Mouse (Mus musculus): Measurements from ENCODE around the gene Mpl. TPM values are rescaled to one million over a fixed set of nuclear protein-coding genes. Genes with fewer than 3 reads are reported as not detected.

Mpl gene
- polyA plus RNA-seq, 1 experiment: not detected

GRCm38 (mm10) chr4:118416329-118416728, 41.0 kb downstream of the Mpl start:
- H3K27ac ChIP-seq (ENCODE audit: insufficient read depth, low read depth, low read length): no peak overlapping the region
- TF ChIP-seq CTCF (IDR thresholded peaks at IDR 0.05; ENCODE audit: insufficient read depth, low read depth, low read length) (no peak), POLR2A (IDR thresholded peaks at IDR 0.05; ENCODE audit: insufficient read depth, low read depth, low read length) (no peak)
- 84% methylated on average over 5 of the region's 5 CpGs for WGBS
- no peaks in the 10 kb centered on the region for H3K4me1 ChIP-seq (ENCODE audit: control insufficient read depth, insufficient read depth, low read length)
- H3K4me3 ChIP-seq (ENCODE audit: insufficient read depth, low read depth, low read length): no peak overlapping the region

- Histone ChIP-seq H3K27ac (ENCODE audit: insufficient read depth, low read depth, low read length) (no peak overlapping the region), H3K4me1 (ENCODE audit: control insufficient read depth, insufficient read depth, low read length) (no peaks in the 10 kb centered on the region), H3K4me3 (ENCODE audit: insufficient read depth, low read depth, low read length) (no peak overlapping the region)
- WGBS: 56% methylated on average over 2 of the region's 2 CpGs
- TF ChIP-seq POLR2A (IDR thresholded peaks at IDR 0.05; ENCODE audit: insufficient read depth, low read depth, low read length) (no peak), CTCF (IDR thresholded peaks at IDR 0.05; ENCODE audit: insufficient read depth, low read depth, low read length) (no peak)
These were observed 41.5 kb downstream of the Mpl start for GRCm38 (mm10) chr4:118415779-118416178.

GRCm38 (mm10) chr4:118413553-118413952, 43.8 kb downstream of the Mpl start:
- WGBS: 96% methylated on average over 5 of the region's 5 CpGs
- Histone ChIP-seq H3K27ac (ENCODE audit: insufficient read depth, low read depth, low read length) (no peak overlapping the region), H3K4me1 (ENCODE audit: control insufficient read depth, insufficient read depth, low read length) (no peaks in the 10 kb centered on the region), H3K4me3 (ENCODE audit: insufficient read depth, low read depth, low read length) (no peak overlapping the region)
- TF ChIP-seq POLR2A (IDR thresholded peaks at IDR 0.05; ENCODE audit: insufficient read depth, low read depth, low read length) (no peak), CTCF (IDR thresholded peaks at IDR 0.05; ENCODE audit: insufficient read depth, low read depth, low read length) (no peak)

- no peak overlapping the region for H3K27ac ChIP-seq (ENCODE audit: insufficient read depth, low read depth, low read length)
- no peak overlapping the region for H3K4me3 ChIP-seq (ENCODE audit: insufficient read depth, low read depth, low read length)
- no peaks in the 10 kb centered on the region for H3K4me1 ChIP-seq (ENCODE audit: control insufficient read depth, insufficient read depth, low read length)
- TF ChIP-seq CTCF (IDR thresholded peaks at IDR 0.05; ENCODE audit: insufficient read depth, low read depth, low read length): no peak
- no peak for TF ChIP-seq POLR2A (IDR thresholded peaks at IDR 0.05; ENCODE audit: insufficient read depth, low read depth, low read length)
- WGBS: 89% methylated on average over 5 of the region's 5 CpGs
These were observed 46.4 kb downstream of the Mpl start for GRCm38 (mm10) chr4:118410871-118411270.

- H3K4me1 ChIP-seq (ENCODE audit: control insufficient read depth, insufficient read depth, low read length): no peaks in the 10 kb centered on the region
- H3K27ac ChIP-seq (ENCODE audit: insufficient read depth, low read depth, low read length): no peak within 1 kb of the TSS
- peak within 1 kb of the TSS; percentile 66 for H3K4me3 ChIP-seq (ENCODE audit: insufficient read depth, low read depth, low read length)
- under 1% methylated on average over 53 of the region's 53 CpGs for WGBS
- no peak for TF ChIP-seq CTCF (IDR thresholded peaks at IDR 0.05; ENCODE audit: insufficient read depth, low read depth, low read length)
- TF ChIP-seq POLR2A (IDR thresholded peaks at IDR 0.05; ENCODE audit: insufficient read depth, low read depth, low read length): peak; percentile 78
These were observed 48.0 kb downstream of the Mpl start, which contains the start of the genes Szt2 and Med8 for GRCm38 (mm10) chr4:118409142-118409900. Szt2 (minus strand) TSS chr4:118409273. Med8 (plus strand) TSS chr4:118409337.

- Histone ChIP-seq H3K27ac (ENCODE audit: insufficient read depth, low read depth, low read length) (no peak overlapping the region), H3K4me1 (ENCODE audit: control insufficient read depth, insufficient read depth, low read length) (no peaks in the 10 kb centered on the region), H3K4me3 (ENCODE audit: insufficient read depth, low read depth, low read length) (no peak overlapping the region)
- TF ChIP-seq POLR2A (IDR thresholded peaks at IDR 0.05; ENCODE audit: insufficient read depth, low read depth, low read length) (no peak), CTCF (IDR thresholded peaks at IDR 0.05; ENCODE audit: insufficient read depth, low read depth, low read length) (no peak)
- 88% methylated on average over 12 of the region's 12 CpGs for WGBS
These were observed 54.6 kb downstream of the Mpl start for GRCm38 (mm10) chr4:118402701-118403100.

- Histone ChIP-seq H3K4me3 (ENCODE audit: insufficient read depth, low read depth, low read length) (no peak overlapping the region), H3K4me1 (ENCODE audit: control insufficient read depth, insufficient read depth, low read length) (no peaks in the 10 kb centered on the region), H3K27ac (ENCODE audit: insufficient read depth, low read depth, low read length) (no peak overlapping the region)
- 98% methylated on average over 5 of the region's 5 CpGs for WGBS
- TF ChIP-seq POLR2A (IDR thresholded peaks at IDR 0.05; ENCODE audit: insufficient read depth, low read depth, low read length) (no peak), CTCF (IDR thresholded peaks at IDR 0.05; ENCODE audit: insufficient read depth, low read depth, low read length) (no peak)
These were observed 55.4 kb downstream of the Mpl start for GRCm38 (mm10) chr4:118401918-118402317.

GRCm38 (mm10) chr4:118401421-118401820, 55.9 kb downstream of the Mpl start:
- 95% methylated on average over 3 of the region's 3 CpGs for WGBS
- TF ChIP-seq CTCF (IDR thresholded peaks at IDR 0.05; ENCODE audit: insufficient read depth, low read depth, low read length) (no peak), POLR2A (IDR thresholded peaks at IDR 0.05; ENCODE audit: insufficient read depth, low read depth, low read length) (no peak)
- no peaks in the 10 kb centered on the region for H3K4me1 ChIP-seq (ENCODE audit: control insufficient read depth, insufficient read depth, low read length)

GRCm38 (mm10) chr4:118398400-118398799, 58.9 kb downstream of the Mpl start:
- Histone ChIP-seq H3K4me3 (ENCODE audit: insufficient read depth, low read depth, low read length) (no peak overlapping the region), H3K27ac (ENCODE audit: insufficient read depth, low read depth, low read length) (no peak overlapping the region), H3K4me1 (ENCODE audit: control insufficient read depth, insufficient read depth, low read length) (no peaks in the 10 kb centered on the region)
- TF ChIP-seq CTCF (IDR thresholded peaks at IDR 0.05; ENCODE audit: insufficient read depth, low read depth, low read length): no peak
- no peak for TF ChIP-seq POLR2A (IDR thresholded peaks at IDR 0.05; ENCODE audit: insufficient read depth, low read depth, low read length)
- 95% methylated on average over 6 of the region's 6 CpGs for WGBS

More at GRCm38 (mm10) chr4:118401421-118401820, 55.9 kb downstream of the Mpl start:
- no peak overlapping the region for H3K27ac ChIP-seq (ENCODE audit: insufficient read depth, low read depth, low read length)
- no peak overlapping the region for H3K4me3 ChIP-seq (ENCODE audit: insufficient read depth, low read depth, low read length)

All from olfactory bulb, adult 2 months (tissue).